Comparison of ENCODE assay signal across 9 mouse cellular contexts in genomic region chr9:71466111-71466510, GRCm38 (mm10). TPM values are rescaled to one million over a fixed set of nuclear protein-coding genes. Genes with fewer than 3 reads are reported as not detected.
A peak's percentile ranks its signal among the peaks of the same experiment; 100 is the strongest.
DNase-seq lines count a peak whose midpoint lies in the region; ATAC-seq and TF ChIP-seq lines count a peak whose summit lies in the region.
"Had no signal": no experiment of that assay in that cellular context is flagged by ENCODE, and none has a peak within 500 bp of the region (broad histone marks: within the 10 kb centered on the region; RNA-seq: fewer than 3 reads in every experiment).

No protein-coding gene starts in this region.

- H3K9me3 ChIP-seq in lung, embryonic 14.5 days (ENCODE audit: low read depth, low read length): no peaks in the 10 kb centered on the region
- H3K9me3 ChIP-seq: liver, embryonic 13.5 days had no signal

- WGBS in lung, adult 2 months: 57% methylated on average over 3 of the region's 3 CpGs
- WGBS in lung, embryonic 14.5 days: 66% methylated on average over 3 of the region's 3 CpGs

- no peak overlapping the region for H3K4me2 ChIP-seq in lung, embryonic 14.5 days
- H3K4me2 ChIP-seq: liver, embryonic 13.5 days had no signal

- no peak overlapping the region for H3K4me3 ChIP-seq in lung, adult 2 months (replicated peaks; ENCODE audit: extremely low read depth, low read depth, low read length)
- H3K4me3 ChIP-seq in lung, embryonic 14.5 days (ENCODE audit: low read depth, low read length): no peak overlapping the region
- H3K4me3 ChIP-seq: liver, embryonic 13.5 days had no signal

- DNase-seq in heart, adult 11 months: peak; percentile 76
- no peak for DNase-seq in heart, adult 9 months (ENCODE audit: low spot score in 2 of 2)
- DNase-seq in lung, adult 18-20 months: peak; percentile 6 to 9
- no peak for DNase-seq in lung, adult 2 months
- peak; percentile 78 for DNase-seq in R1 (ENCODE audit: low read depth, low spot score)
- peak; percentile 74 for DNase-seq in lung, embryonic 14.5 days
- DNase-seq in urinary bladder, adult 2 months (ENCODE audit: low spot score): no peak
- DNase-seq: liver, embryonic 13.5 days had no signal

- no peaks in the 10 kb centered on the region for H3K27me3 ChIP-seq in lung, embryonic 14.5 days (ENCODE audit: insufficient read depth, low read length)
- H3K27me3 ChIP-seq: liver, embryonic 13.5 days had no signal

- no peak for TF ChIP-seq POLR2A in lung, adult 2 months (IDR thresholded peaks at IDR 0.05; ENCODE audit: borderline replicate concordance, extremely low read depth, low read depth, low read length)

- no peak for TF ChIP-seq CTCF in lung, adult 2 months (IDR thresholded peaks at IDR 0.05; ENCODE audit: insufficient read depth, low read length)
- TF ChIP-seq CTCF in lung, embryonic 14.5 days (IDR thresholded peaks at IDR 0.05; ENCODE audit: low read depth): peak; percentile 73

- no peak overlapping the region for H3K9ac ChIP-seq in lung, embryonic 14.5 days
- H3K9ac ChIP-seq: liver, embryonic 13.5 days had no signal

- H3K4me1 ChIP-seq in lung, adult 2 months (ENCODE audit: control insufficient read depth, insufficient read depth, low read length): no peaks in the 10 kb centered on the region
- no peaks in the 10 kb centered on the region for H3K4me1 ChIP-seq in lung, embryonic 14.5 days (ENCODE audit: insufficient read depth)
- H3K4me1 ChIP-seq: liver, embryonic 13.5 days had no signal

- no peak for ATAC-seq in lung, embryonic 14.5 days (ENCODE audit: insufficient read depth)
- no peak for ATAC-seq in monocyte, adult 5-6 weeks (replicated peaks; ENCODE audit: insufficient number of reproducible peaks, low FRiP score, low TSS enrichment, poor library complexity, severe bottlenecking)

- no peak overlapping the region for H3K27ac ChIP-seq in lung, embryonic 14.5 days (ENCODE audit: low read depth)
- H3K27ac ChIP-seq: liver, embryonic 13.5 days had no signal

- H3K36me3 ChIP-seq in lung, embryonic 14.5 days (ENCODE audit: insufficient read depth): no peaks in the 10 kb centered on the region
- H3K36me3 ChIP-seq: liver, embryonic 13.5 days had no signal

RNA-seq across cellular contexts. Expression of gene Polr2m, which starts 19.6 kb away (rescaled TPM):
- polyA plus RNA-seq in lung, adult 2 months (2012; rRNA removed): 403 and 957 TPM in 2 replicates
- 348 and 373 TPM in 2 replicates for polyA plus RNA-seq in lung, embryonic 14.5 days (2014; fragmentation: Nextera tagmentation; extraction: Ambion mirVana)
- 79.4 to 98.1 TPM (median 94.8 TPM) in 3 replicates for total RNA-seq in monocyte, adult 5-6 weeks (2017)
- 288 and 294 TPM in 2 replicates for polyA plus RNA-seq in urinary bladder, adult 2 months (2012; rRNA removed)

Comparison
In these comparisons a context has a peak if more than half of its experiments do, and no peak if none do; other contexts are left out.
1. DNase-seq: peak in heart, adult 11 months (single experiment), lung, adult 18-20 months (2 of 2), R1 (single experiment) and lung, embryonic 14.5 days (single experiment); none in heart, adult 9 months (0 of 2), lung, adult 2 months (single experiment) and urinary bladder, adult 2 months (single experiment).